Mouse (Mus musculus): Measurements from ENCODE around the gene Psmb5. TPM values are rescaled to one million over a fixed set of nuclear protein-coding genes. Genes with fewer than 3 reads are reported as not detected.

Gene Psmb5
- total RNA-seq, 2 experiments from 2014 or later: 185 to 188 TPM

- DNase-seq (ENCODE audit: low spot score in 2 of 2): no peak
Measured at GRCm38 (mm10) chr14:54572790-54573736, 44.8 kb downstream of the Psmb5 start.

GRCm38 (mm10) chr14:54572122-54572521 lies 45.7 kb downstream of the Psmb5 start:
- no peak for DNase-seq (ENCODE audit: low spot score in 2 of 2)
- intact Hi-C loops (cut with DNase I): loop anchor here (10.0 kb wide), 1 partner anchor 347 kb away; no protein-coding TSS in a partner anchor

More at GRCm38 (mm10) chr14:54572790-54573736, 44.8 kb downstream of the Psmb5 start:
- intact Hi-C loops (cut with DNase I): loop anchor here (10.0 kb wide), 1 partner anchor 348 kb away; no protein-coding TSS in a partner anchor

GRCm38 (mm10) chr14:54569451-54570392 lies 48.1 kb downstream of the Psmb5 start:
- DNase-seq (ENCODE audit: low spot score in 2 of 2): no peak
- intact Hi-C loops (cut with DNase I): loop anchor here (1.0 to 10.0 kb wide), 3 partner anchors 42 to 345 kb away; no protein-coding TSS in a partner anchor

- intact Hi-C loops (cut with DNase I): loop anchor here (1.0 to 5.0 kb wide), 2 partner anchors 42 to 73 kb away; no protein-coding TSS in a partner anchor
- peak; percentile 70 to 79 for DNase-seq (ENCODE audit: low spot score in 2 of 2)
Measured at GRCm38 (mm10) chr14:54568694-54569414, 49.0 kb downstream of the Psmb5 start.

Small RNA genes lying within 50 kb of the gene (microRNA-seq; reads per million reads assigned to microRNA genes)
- 0 to 0.67 reads per million in 2 experiments for gene Mir686
- gene Mir6948: 0 to 0.53 reads per million in 2 experiments

Other genes starting within 250 kb of the Psmb5 start
- 1 to 10 TPM; 1.5 to 2.5 TPM for gene Slc7a7, start 200.2 kb downstream of the Psmb5 start, total RNA-seq (2021)
- gene Mrpl52, start 191.1 kb downstream of the Psmb5 start, total RNA-seq (2021): 10 to 100 TPM; 79.5 to 91.5 TPM
- 10 to 100 TPM; 19.0 to 22.0 TPM for gene Mmp14, start 186.4 kb downstream of the Psmb5 start, total RNA-seq (2021)
- 10 to 100 TPM; 23.2 to 31.3 TPM for gene Lrp10, start 153.9 kb downstream of the Psmb5 start, total RNA-seq (2021)
- gene Rem2, start 141.9 kb downstream of the Psmb5 start, total RNA-seq (2021): 1 to 10 TPM; 7.4 to 9.6 TPM
- gene Prmt5, start 100.5 kb downstream of the Psmb5 start, total RNA-seq (2021): 10 to 100 TPM; 69.4 to 72.0 TPM
- 1 to 10 TPM; 2.4 to 4.9 TPM for gene Haus4, start 63.4 kb downstream of the Psmb5 start, total RNA-seq (2021)
- gene Ajuba, start 40.5 kb downstream of the Psmb5 start, total RNA-seq (2021): 1 to 10 TPM; 2.7 to 3.1 TPM
- 1 to 10 TPM; 4.4 to 7.4 TPM for gene 4931414P19Rik, start 12.0 kb downstream of the Psmb5 start, total RNA-seq (2021)
- gene Psmb11, start 3.4 kb upstream of the Psmb5 start, total RNA-seq (2021): under 1 TPM in 1 of 2 experiments, not detected in 1; 0.30 TPM
- not detected for gene Gm17606, start 22.9 kb upstream of the Psmb5 start, total RNA-seq (2021)
- gene Cdh24, start 23.3 kb upstream of the Psmb5 start, total RNA-seq (2021): 10 to 100 TPM; 10.5 to 12.2 TPM
- 10 to 100 TPM; 23.4 to 23.8 TPM for gene 1700123O20Rik, start 68.2 kb upstream of the Psmb5 start, total RNA-seq (2021)
- gene Acin1, start 68.9 kb upstream of the Psmb5 start, total RNA-seq (2021): 100 to 1,000 TPM; 183 to 184 TPM
- not detected for gene Gm29776, start 80.8 kb upstream of the Psmb5 start, total RNA-seq (2021)
- gene Cebpe, start 94.2 kb upstream of the Psmb5 start, total RNA-seq (2021): not detected
- 10 to 100 TPM; 68.7 to 70.6 TPM for gene Slc7a8, start 163.9 kb upstream of the Psmb5 start, total RNA-seq (2021)
- not detected for gene Rnf212b, start 196.1 kb upstream of the Psmb5 start, total RNA-seq (2021)

Data from left cerebral cortex, postnatal 14 days (tissue).